Mouse (Mus musculus): ENCODE results near the gene Gm11037. TPM values are rescaled to one million over a fixed set of nuclear protein-coding genes. Genes with fewer than 3 reads are reported as not detected.

Gm11037 gene
- polyA plus RNA-seq, 1 experiment from 2014 or later: not detected

DNA sequence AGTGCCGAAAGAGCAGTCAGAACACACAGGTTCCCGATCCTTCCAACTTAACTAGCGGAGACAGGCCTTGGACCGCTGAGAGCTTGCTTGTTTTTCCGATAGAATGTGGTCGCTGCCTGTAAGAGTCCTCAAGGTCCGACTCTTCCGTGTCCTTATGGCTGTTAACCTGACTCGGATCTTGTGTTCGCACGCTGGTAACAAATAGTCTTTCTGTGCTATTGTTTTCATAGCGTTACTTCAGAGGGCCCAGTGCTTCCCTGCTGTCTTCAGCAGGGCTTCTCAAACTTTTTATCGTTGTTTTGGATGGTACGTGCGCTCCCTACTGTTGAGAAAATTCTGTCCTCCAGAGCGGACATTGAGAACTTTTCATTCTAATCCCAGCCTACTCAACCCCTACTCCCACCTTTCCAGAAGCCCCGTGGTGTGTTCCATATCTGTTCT is 27.4 kb downstream of the Gm11037 start:
- H3K27me3 ChIP-seq (ENCODE audit: insufficient read depth, low read length): no peaks in the 10 kb centered on the region
- H3K9me3 ChIP-seq (ENCODE audit: low read depth, low read length): no peaks in the 10 kb centered on the region
- peak overlapping the region; percentile 75 for H3K4me3 ChIP-seq (ENCODE audit: low read depth, low read length)
- ATAC-seq (ENCODE audit: insufficient read depth): peak; percentile 8
- TF ChIP-seq CTCF (IDR thresholded peaks at IDR 0.05; ENCODE audit: low read depth): peak; percentile 35; the same call in 1 of the 2 replicates
- H3K4me1 ChIP-seq (ENCODE audit: insufficient read depth): 0 out of 2 replicates have a peak, but pooled peaks cover 3% of the 10 kb centered on the region
- H3K27ac ChIP-seq (ENCODE audit: low read depth): peak overlapping the region; percentile 92
- DNase-seq: peak; percentile 85
- peak overlapping the region; percentile 80 for H3K9ac ChIP-seq
- under 1% methylated on average over 17 of the region's 17 CpGs for WGBS
- H3K36me3 ChIP-seq (ENCODE audit: insufficient read depth): no peaks in the 10 kb centered on the region
- peak overlapping the region; percentile 99 for H3K4me2 ChIP-seq

DNA sequence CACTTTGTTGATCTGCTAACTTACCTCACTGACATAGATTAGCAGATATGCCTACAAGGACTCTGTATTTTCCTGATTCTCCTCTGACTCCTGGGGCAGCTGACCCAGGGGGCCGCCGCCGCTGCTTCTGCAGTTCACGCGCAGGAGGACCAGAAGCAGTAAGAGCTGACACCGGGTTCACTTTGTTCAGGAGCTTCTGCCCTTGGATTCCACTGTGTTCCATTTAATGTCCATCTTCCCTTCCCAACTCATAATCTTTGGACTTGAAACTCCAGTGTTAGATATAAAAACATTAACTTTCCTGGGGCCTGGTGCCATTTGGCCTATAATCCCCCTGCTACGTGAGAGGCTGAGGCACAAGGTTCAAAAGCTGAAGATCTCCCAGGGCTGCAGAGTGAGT is 30.6 kb downstream of the Gm11037 start:
- Histone ChIP-seq H3K36me3 (ENCODE audit: insufficient read depth) (no peaks in the 10 kb centered on the region), H3K27me3 (ENCODE audit: insufficient read depth, low read length) (no peaks in the 10 kb centered on the region), H3K9ac (no peak overlapping the region), H3K4me1 (ENCODE audit: insufficient read depth) (0 out of 2 replicates have a peak, but pooled peaks cover under 1% of the 10 kb centered on the region), H3K9me3 (ENCODE audit: low read depth, low read length) (no peaks in the 10 kb centered on the region), H3K4me2 (no peak overlapping the region), H3K27ac (ENCODE audit: low read depth) (no peak overlapping the region), H3K4me3 (ENCODE audit: low read depth, low read length) (no peak overlapping the region)
- no peak for TF ChIP-seq CTCF (IDR thresholded peaks at IDR 0.05; ENCODE audit: low read depth)
- ATAC-seq (ENCODE audit: insufficient read depth) (no peak), DNase-seq (no peak)
- WGBS: 65% methylated on average over 7 of the region's 7 CpGs

DNA sequence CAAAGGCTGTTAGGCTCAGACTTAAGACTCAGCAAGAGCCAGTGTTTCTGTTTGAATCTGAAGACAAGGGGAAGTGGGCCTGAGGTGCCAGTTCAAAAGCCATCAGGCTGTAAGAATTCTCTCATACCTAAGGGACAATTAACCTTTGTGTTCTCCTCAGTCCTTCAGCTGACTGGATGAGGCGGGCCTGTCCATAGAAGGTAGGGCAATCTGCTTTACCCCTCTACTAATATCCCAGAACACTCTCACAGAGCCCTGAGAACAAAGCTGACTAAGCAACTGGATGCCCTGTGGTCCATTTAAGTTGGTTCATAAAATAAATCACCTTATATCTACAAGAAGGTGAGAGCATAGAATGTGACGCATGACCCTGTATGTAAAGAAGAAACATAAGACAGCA is 32.9 kb downstream of the Gm11037 start:
- WGBS: 85% methylated on average over 2 of the region's 2 CpGs
- H3K36me3 ChIP-seq (ENCODE audit: insufficient read depth): no peaks in the 10 kb centered on the region
- peaks cover 10% of the 10 kb centered on the region for H3K27me3 ChIP-seq (ENCODE audit: insufficient read depth, low read length)
- no peak for DNase-seq
- H3K9ac ChIP-seq: no peak overlapping the region
- H3K4me1 ChIP-seq (ENCODE audit: insufficient read depth): no peaks in the 10 kb centered on the region
- TF ChIP-seq CTCF (IDR thresholded peaks at IDR 0.05; ENCODE audit: low read depth): no peak
- ATAC-seq (ENCODE audit: insufficient read depth): no peak
- no peak overlapping the region for H3K4me2 ChIP-seq
- H3K27ac ChIP-seq (ENCODE audit: low read depth): no peak overlapping the region
- no peak overlapping the region for H3K4me3 ChIP-seq (ENCODE audit: low read depth, low read length)
- no peaks in the 10 kb centered on the region for H3K9me3 ChIP-seq (ENCODE audit: low read depth, low read length)

DNA sequence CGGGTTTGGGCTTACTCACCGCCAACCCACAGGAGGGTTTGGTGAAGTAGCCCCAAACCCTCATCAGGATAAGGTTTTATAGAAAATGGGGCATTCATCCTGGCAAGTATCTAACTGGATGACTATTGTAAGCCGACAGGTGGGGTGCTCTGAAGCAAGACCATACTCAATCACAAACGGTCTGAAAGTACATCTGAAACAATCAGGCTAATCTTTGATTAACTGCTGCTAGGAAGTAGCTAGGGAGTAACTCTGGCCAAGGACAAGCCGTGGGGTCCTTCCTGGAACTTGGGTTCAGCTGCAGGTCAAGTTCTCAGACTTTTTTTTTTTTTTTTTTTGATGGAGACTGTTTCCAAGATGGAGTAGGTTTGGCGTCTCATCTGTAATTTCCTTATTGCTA is 34.7 kb downstream of the Gm11037 start:
- Histone ChIP-seq H3K4me3 (ENCODE audit: low read depth, low read length) (no peak overlapping the region), H3K4me2 (no peak overlapping the region), H3K4me1 (ENCODE audit: insufficient read depth) (no peaks in the 10 kb centered on the region), H3K9ac (no peak overlapping the region), H3K9me3 (ENCODE audit: low read depth, low read length) (no peaks in the 10 kb centered on the region), H3K36me3 (ENCODE audit: insufficient read depth) (no peaks in the 10 kb centered on the region), H3K27me3 (ENCODE audit: insufficient read depth, low read length) (peaks cover 28% of the 10 kb centered on the region), H3K27ac (ENCODE audit: low read depth) (no peak overlapping the region)
- no peak for TF ChIP-seq CTCF (IDR thresholded peaks at IDR 0.05; ENCODE audit: low read depth)
- 73% methylated on average over 6 of the region's 6 CpGs for WGBS
- ATAC-seq (ENCODE audit: insufficient read depth) (no peak), DNase-seq (no peak)

DNA sequence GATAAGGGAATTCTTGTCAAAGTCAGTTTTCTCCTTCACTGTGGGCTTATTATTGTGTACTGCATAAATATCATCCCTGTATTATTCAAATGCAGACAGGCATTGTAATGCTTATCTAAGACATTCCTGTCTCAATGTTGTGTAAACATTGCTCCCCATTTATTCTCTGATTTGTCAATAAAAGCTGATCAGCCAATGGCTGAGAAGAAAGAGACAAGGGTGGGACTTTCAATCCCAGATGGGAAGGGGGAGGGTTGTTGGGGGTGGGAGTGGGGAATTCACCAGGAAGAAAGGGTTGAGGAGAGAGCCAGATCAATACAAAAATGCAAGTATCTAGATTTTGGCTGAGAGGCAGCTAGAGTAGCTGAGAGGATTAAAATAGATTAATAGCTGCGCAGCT is 35.6 kb downstream of the Gm11037 start:
- 60% methylated on average over 1 of the region's 1 CpGs for WGBS
- no peaks in the 10 kb centered on the region for H3K4me1 ChIP-seq (ENCODE audit: insufficient read depth)
- H3K4me2 ChIP-seq: no peak overlapping the region
- no peak overlapping the region for H3K4me3 ChIP-seq (ENCODE audit: low read depth, low read length)
- DNase-seq (no peak), ATAC-seq (ENCODE audit: insufficient read depth) (0 out of 2 replicates have a peak, but pooled peaks have one; percentile 19)
- H3K27me3 ChIP-seq (ENCODE audit: insufficient read depth, low read length): peaks cover 30% of the 10 kb centered on the region
- no peak overlapping the region for H3K9ac ChIP-seq
- no peak for TF ChIP-seq CTCF (IDR thresholded peaks at IDR 0.05; ENCODE audit: low read depth)
- no peaks in the 10 kb centered on the region for H3K9me3 ChIP-seq (ENCODE audit: low read depth, low read length)
- H3K27ac ChIP-seq (ENCODE audit: low read depth): no peak overlapping the region
- H3K36me3 ChIP-seq (ENCODE audit: insufficient read depth): no peaks in the 10 kb centered on the region

DNA sequence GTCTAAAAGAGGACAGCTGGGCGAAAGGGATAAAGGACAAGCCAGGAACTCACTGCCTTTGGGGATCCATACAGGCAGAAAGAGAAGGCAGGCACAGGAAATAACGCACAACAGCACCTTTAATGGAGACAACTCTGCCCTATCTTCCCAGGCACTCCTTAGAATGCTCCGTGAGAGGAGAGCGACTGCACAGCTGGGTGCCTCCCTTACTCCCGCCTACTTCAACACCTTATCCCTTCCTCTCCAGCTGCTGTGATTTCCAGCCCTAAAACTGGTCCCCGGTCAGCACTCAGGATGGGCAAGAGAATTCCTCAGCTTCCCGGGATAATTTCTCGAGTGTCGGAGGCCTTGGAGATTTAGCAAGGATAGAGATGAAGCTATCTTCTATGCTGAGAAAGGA is 37.6 kb downstream of the Gm11037 start:
- ATAC-seq (ENCODE audit: insufficient read depth) (no peak), DNase-seq (no peak)
- TF ChIP-seq CTCF (IDR thresholded peaks at IDR 0.05; ENCODE audit: low read depth): no peak
- no peak overlapping the region for H3K27ac ChIP-seq (ENCODE audit: low read depth)
- 0 out of 2 replicates have a peak, but pooled peaks cover 1% of the 10 kb centered on the region for H3K36me3 ChIP-seq (ENCODE audit: insufficient read depth)
- 0 out of 2 replicates have a peak overlapping the region, but pooled peaks have one; percentile 20 for H3K4me3 ChIP-seq (ENCODE audit: low read depth, low read length)
- no peak overlapping the region for H3K9ac ChIP-seq
- H3K4me1 ChIP-seq (ENCODE audit: insufficient read depth): no peaks in the 10 kb centered on the region; the same call in 1 of the 2 replicates
- H3K9me3 ChIP-seq (ENCODE audit: low read depth, low read length): no peaks in the 10 kb centered on the region
- peak overlapping the region; percentile 50; the same call in 1 of the 2 replicates for H3K4me2 ChIP-seq
- peaks cover 30% of the 10 kb centered on the region for H3K27me3 ChIP-seq (ENCODE audit: insufficient read depth, low read length)
- 19% methylated on average over 9 of the region's 9 CpGs for WGBS

DNA sequence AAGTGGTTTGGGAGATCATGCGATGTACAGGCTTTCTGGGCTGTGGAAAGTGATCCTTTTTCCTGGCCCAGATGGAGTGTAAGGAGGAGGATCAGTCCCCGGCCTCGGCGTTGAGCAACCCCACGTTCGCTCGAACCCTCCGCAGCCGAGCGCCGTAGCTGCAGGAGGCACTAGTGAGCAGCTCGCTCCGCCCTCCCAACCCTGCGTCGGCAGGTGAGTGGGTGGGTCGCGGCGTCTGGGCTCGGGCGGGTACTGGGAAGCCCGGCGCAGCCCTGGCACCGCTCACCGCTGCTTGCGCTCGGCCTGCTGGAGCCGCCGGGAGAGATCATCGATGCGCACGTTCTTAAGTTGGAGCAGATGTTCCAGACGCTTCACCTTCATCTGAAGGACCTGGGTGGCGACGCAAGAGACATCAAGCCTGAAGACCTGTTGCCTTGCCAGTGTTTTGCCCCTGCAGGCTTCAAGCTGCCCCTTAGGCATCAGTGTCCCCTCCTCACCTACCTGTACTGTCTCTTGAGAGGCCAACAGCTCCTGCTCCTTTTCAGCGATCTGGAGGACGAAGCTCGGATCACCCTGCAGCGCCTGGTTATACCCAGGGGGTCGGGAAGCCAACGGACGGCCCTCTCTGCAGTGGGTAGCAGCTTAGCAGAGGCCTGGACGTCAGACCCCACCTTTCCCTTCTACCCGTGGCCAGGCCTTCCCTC is 38.3 kb downstream of the Gm11037 start:
- Histone ChIP-seq H3K27ac (ENCODE audit: low read depth) (no peak overlapping the region), H3K4me3 (ENCODE audit: low read depth, low read length) (peak overlapping the region; percentile 20), H3K4me1 (ENCODE audit: insufficient read depth) (peaks cover 1% of the 10 kb centered on the region), H3K9ac (no peak overlapping the region; the same call in 1 of the 2 replicates), H3K9me3 (ENCODE audit: low read depth, low read length) (no peaks in the 10 kb centered on the region), H3K4me2 (peak overlapping the region; percentile 50), H3K27me3 (ENCODE audit: insufficient read depth, low read length) (peaks cover 30% of the 10 kb centered on the region), H3K36me3 (ENCODE audit: insufficient read depth) (peaks cover 6% of the 10 kb centered on the region; the same call in 1 of the 2 replicates)
- no peak for ATAC-seq (ENCODE audit: insufficient read depth)
- WGBS: 9% methylated on average over 43 of the region's 43 CpGs
- TF ChIP-seq CTCF (IDR thresholded peaks at IDR 0.05; ENCODE audit: low read depth): peak; percentile 37; the same call in 1 of the 2 replicates
- peak; percentile 40 for DNase-seq

Measured in lung, embryonic 14.5 days (tissue).